Mouse (Mus musculus) MEL (cell line): Measurements from ENCODE around the gene Zranb3. TPM values are rescaled to one million over a fixed set of nuclear protein-coding genes. Genes with fewer than 3 reads are reported as not detected.

Source experiments
- DNase-seq: peaks from one replicate; pipeline ENCODE4 v3.0.0; 2011; ENCODE audit warnings: low read depth, low spot score
- H3K27ac ChIP-seq: 2 replicates; pipeline ENCODE4 v1.5.1; 2012; ENCODE audit warnings: low read depth, mild to moderate bottlenecking, control low read depth, low read length, moderate library complexity; ENCODE audit not compliant: control insufficient read depth
- H3K27me3 ChIP-seq, 2 experiments: fragments of 150-350 bp in 1 of 2; sonication (generic) in 1 of 2; 2 replicates each; pipeline ENCODE4 v1.6.1; 2012; ENCODE audit warnings: low read length in 2 of 2, mild to moderate bottlenecking in 2 of 2, improper control_type of control experiment in 1 of 2, moderate library complexity in 1 of 2; ENCODE audit not compliant: insufficient read depth in 2 of 2, control insufficient read depth in 1 of 2
- H3K36me3 ChIP-seq, 2 experiments: 2 replicates each; pipeline ENCODE4 v1.6.1; 2012 to 2014; ENCODE audit warnings: low read length in 2 of 2, improper control_type of control experiment in 1 of 2, inconsistent platforms in 1 of 2, mild to moderate bottlenecking in 1 of 2; ENCODE audit not compliant: insufficient read depth in 2 of 2, control insufficient read depth in 1 of 2
- H3K4me1 ChIP-seq, 2 experiments: fragments of 150-350 bp in 1 of 2; sonication (generic) in 1 of 2; 2 replicates each; pipeline ENCODE4 v1.6.1; 2012; ENCODE audit warnings: low read length in 2 of 2, improper control_type of control experiment in 1 of 2, mild to moderate bottlenecking in 1 of 2; ENCODE audit not compliant: insufficient read depth in 2 of 2, control insufficient read depth in 1 of 2
- H3K4me3 ChIP-seq, 2 experiments: fragments of 150-350 bp in 1 of 2; sonication (generic) in 1 of 2; 2 replicates each; pipeline ENCODE4 v1.5.1; 2012; ENCODE audit warnings: low read depth in 2 of 2, low read length in 2 of 2, mild to moderate bottlenecking in 2 of 2, moderate library complexity in 2 of 2, control low read depth in 1 of 2, improper control_type of control experiment in 1 of 2; ENCODE audit not compliant: control insufficient read depth in 1 of 2, insufficient read depth in 1 of 2
- H3K79me2 ChIP-seq: 2 replicates; pipeline ENCODE4 v1.6.1; 2012; ENCODE audit warnings: mild to moderate bottlenecking, low read length, moderate library complexity; ENCODE audit not compliant: control insufficient read depth, poor library complexity, insufficient read depth
- H3K9ac ChIP-seq: 2 replicates; pipeline ENCODE4 v1.6.1; 2012; ENCODE audit warnings: low read depth, mild to moderate bottlenecking, control low read depth, low read length, moderate library complexity; ENCODE audit not compliant: control insufficient read depth, poor library complexity, severe bottlenecking
- H3K9me3 ChIP-seq: fragments of 150-350 bp; sonication (generic); replicated peaks from 2 replicates; pipeline ENCODE4 v1.6.1; 2012; ENCODE audit warnings: mild to moderate bottlenecking, low read length, improper control_type of control experiment, moderate library complexity; ENCODE audit not compliant: insufficient read depth
- CHD1 ChIP-seq: IDR thresholded peaks from 2 replicates; pipeline ENCODE4 v1.6.1; 2012; ENCODE audit warnings: low read depth, mild to moderate bottlenecking, inconsistent platforms, low read length, improper control_type of control experiment
- CHD2 ChIP-seq: IDR thresholded peaks from 2 replicates; pipeline ENCODE4 v1.6.1; 2011; ENCODE audit warnings: low read length, improper control_type of control experiment
- CTCF ChIP-seq, 3 experiments: IDR thresholded peaks in 2 of 3; conservative IDR thresholded peaks in 1 of 3; 2 replicates each; pipeline ENCODE4 v1.5.1; 2011 to 2012; ENCODE audit warnings: low read length in 3 of 3, low read depth in 2 of 3, mild to moderate bottlenecking in 2 of 3, improper control_type of control experiment in 1 of 3, inconsistent platforms in 1 of 3, mixed read lengths in 1 of 3, moderate library complexity in 1 of 3; ENCODE audit not compliant: control insufficient read depth in 1 of 3, insufficient read depth in 1 of 3, poor library complexity in 1 of 3, severe bottlenecking in 1 of 3
- ETS1 ChIP-seq: IDR thresholded peaks from 2 replicates; pipeline ENCODE4 v1.6.1; 2012; ENCODE audit warnings: low read depth, mild to moderate bottlenecking, inconsistent platforms, low read length, improper control_type of control experiment, moderate library complexity
- GABPA ChIP-seq: IDR thresholded peaks from 2 replicates; pipeline ENCODE4 v1.6.1; 2012; ENCODE audit warnings: low read depth, mild to moderate bottlenecking, inconsistent platforms, low read length, improper control_type of control experiment, moderate library complexity
- GATA1 ChIP-seq: IDR thresholded peaks from 2 replicates; pipeline ENCODE4 v1.6.1; 2011; ENCODE audit warnings: low read depth, low read length, improper control_type of control experiment
- HCFC1 ChIP-seq: IDR thresholded peaks from 2 replicates; pipeline ENCODE4 v1.6.1; 2012; ENCODE audit warnings: low read depth, mild to moderate bottlenecking, inconsistent platforms, low read length, improper control_type of control experiment, moderate library complexity
- KAT2A ChIP-seq: conservative IDR thresholded peaks from 2 replicates; pipeline ENCODE4 v1.6.1; 2012; ENCODE audit warnings: low read depth, low read length, improper control_type of control experiment, inconsistent platforms
- MAFK ChIP-seq: IDR thresholded peaks from 2 replicates; pipeline ENCODE4 v1.6.1; 2011; ENCODE audit warnings: low read depth, mild to moderate bottlenecking, low read length, improper control_type of control experiment, borderline replicate concordance
- MAX ChIP-seq: IDR thresholded peaks from 2 replicates; pipeline ENCODE4 v1.6.1; 2011; ENCODE audit warnings: low read length, improper control_type of control experiment
- MXI1 ChIP-seq: IDR thresholded peaks from 2 replicates; pipeline ENCODE4 v1.6.1; 2011; ENCODE audit warnings: mild to moderate bottlenecking, low read depth, low read length, improper control_type of control experiment
- MYB ChIP-seq: IDR thresholded peaks from 2 replicates; pipeline ENCODE4 v1.6.1; 2011; ENCODE audit warnings: mild to moderate bottlenecking, low read depth, low read length, improper control_type of control experiment
- MYC ChIP-seq: IDR thresholded peaks from 2 replicates; pipeline ENCODE4 v1.6.1; 2011; ENCODE audit warnings: low read depth, mild to moderate bottlenecking, low read length, improper control_type of control experiment, moderate library complexity
- NELFE ChIP-seq: IDR thresholded peaks from 2 replicates; pipeline ENCODE4 v1.6.1; 2011; ENCODE audit warnings: low read depth, low read length, improper control_type of control experiment
- NRF1 ChIP-seq: IDR thresholded peaks from 2 replicates; pipeline ENCODE4 v1.6.1; 2014; ENCODE audit warnings: low read depth, mild to moderate bottlenecking, inconsistent platforms, low read length, improper control_type of control experiment, moderate library complexity; ENCODE audit not compliant: poor library complexity, insufficient read depth, severe bottlenecking
- POLR2A ChIP-seq, 2 experiments: IDR thresholded peaks; 2 replicates each; pipeline ENCODE4 v1.6.1; 2011 to 2012; ENCODE audit warnings: low read length in 2 of 2, mild to moderate bottlenecking in 2 of 2, control low read depth in 1 of 2, improper control_type of control experiment in 1 of 2, low read depth in 1 of 2, moderate library complexity in 1 of 2; ENCODE audit not compliant: control insufficient read depth in 1 of 2, insufficient read depth in 1 of 2, poor library complexity in 1 of 2
- POLR2AphosphoS5 ChIP-seq: IDR thresholded peaks from 2 replicates; pipeline ENCODE4 v1.6.1; 2012; ENCODE audit warnings: low read depth, borderline replicate concordance, mild to moderate bottlenecking, inconsistent platforms, low read length, moderate library complexity, mixed read lengths
- RAD21 ChIP-seq: IDR thresholded peaks from 2 replicates; pipeline ENCODE4 v1.6.1; 2011; ENCODE audit warnings: mild to moderate bottlenecking, low read depth, low read length, improper control_type of control experiment
- RCOR1 ChIP-seq: IDR thresholded peaks from 2 replicates; pipeline ENCODE4 v1.6.1; 2012; ENCODE audit warnings: low read depth, mild to moderate bottlenecking, inconsistent platforms, low read length, improper control_type of control experiment
- SIN3A ChIP-seq: IDR thresholded peaks from 2 replicates; pipeline ENCODE4 v1.6.1; 2012; ENCODE audit warnings: low read length, improper control_type of control experiment, inconsistent platforms
- SMC3 ChIP-seq: IDR thresholded peaks from 2 replicates; pipeline ENCODE4 v1.6.1; 2011; ENCODE audit warnings: low read depth, low read length, improper control_type of control experiment
- TAL1 ChIP-seq: IDR thresholded peaks from 2 replicates; pipeline ENCODE4 v1.6.1; 2012; ENCODE audit warnings: mild to moderate bottlenecking, inconsistent platforms, low read length, moderate library complexity, mixed read lengths
- TBP ChIP-seq: IDR thresholded peaks from 2 replicates; pipeline ENCODE4 v1.8.0; 2011; ENCODE audit warnings: low read depth, low read length, improper control_type of control experiment
- TCF12 ChIP-seq: IDR thresholded peaks from 2 replicates; pipeline ENCODE4 v1.6.1; 2014; ENCODE audit warnings: low read depth, mild to moderate bottlenecking, inconsistent platforms, low read length, improper control_type of control experiment, moderate library complexity
- UBTF ChIP-seq: IDR thresholded peaks from 2 replicates; pipeline ENCODE4 v1.6.1; 2012; ENCODE audit warnings: low read depth, mild to moderate bottlenecking, inconsistent platforms, low read length, improper control_type of control experiment, moderate library complexity, borderline replicate concordance; ENCODE audit not compliant: insufficient read depth
- ZC3H11A ChIP-seq: IDR thresholded peaks from 2 replicates; pipeline ENCODE4 v1.6.1; 2012; ENCODE audit warnings: low read depth, mild to moderate bottlenecking, inconsistent platforms, low read length, improper control_type of control experiment
- polyA plus RNA-seq, 2 experiments: library from polyadenylated mRNA; stranded (reverse) in 1 of 2; unstranded in 1 of 2; fragments of >175 nt in 1 of 2; fragments of >200 nt in 1 of 2; gene quantifications; 2 replicates each; pipeline versions ENCODE4 v1.2.1 to v1.2.4; 2012; ENCODE audit warnings: low replicate concordance in 2 of 2, low read depth in 1 of 2; ENCODE audit not compliant: insufficient read length in 2 of 2, insufficient read depth in 1 of 2, missing spikeins in 1 of 2
- total RNA-seq: library from RNA; depleted of rRNA; stranded (reverse); fragments of 300-350 nt; gene quantifications from 2 replicates; pipeline ENCODE4 v1.2.3, GENCODE M21; 2012

Zranb3 gene
- total and polyA plus RNA-seq, 3 experiments = 3.9 to 4.1 TPM; not detected in 1

DNA sequence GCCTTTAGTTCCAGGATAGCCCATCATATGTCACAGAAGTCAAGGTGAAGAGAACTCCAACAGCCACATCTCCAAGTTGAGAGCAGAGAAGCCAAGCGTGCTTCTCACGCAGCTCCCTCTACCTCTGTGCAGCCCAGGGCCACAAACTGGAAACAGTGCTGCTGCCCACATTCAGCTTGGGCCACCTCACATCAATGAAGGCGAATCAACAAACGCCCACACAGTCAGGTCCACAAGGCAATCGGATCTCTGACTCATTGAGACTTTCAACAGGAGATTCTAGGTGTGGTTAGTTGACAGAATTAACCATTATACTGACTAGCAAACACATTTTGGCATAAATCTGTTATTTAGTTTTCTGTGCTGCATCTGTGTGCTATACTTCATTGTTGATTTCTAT lies 44.2 kb downstream of the Zranb3 start:
- TF ChIP-seq TBP = no peak
- TF ChIP-seq NELFE = no peak
- TF ChIP-seq, all 39 proteins: peak for 0
- H3K79me2 ChIP-seq = no peaks in the 10 kb centered on the region

DNA sequence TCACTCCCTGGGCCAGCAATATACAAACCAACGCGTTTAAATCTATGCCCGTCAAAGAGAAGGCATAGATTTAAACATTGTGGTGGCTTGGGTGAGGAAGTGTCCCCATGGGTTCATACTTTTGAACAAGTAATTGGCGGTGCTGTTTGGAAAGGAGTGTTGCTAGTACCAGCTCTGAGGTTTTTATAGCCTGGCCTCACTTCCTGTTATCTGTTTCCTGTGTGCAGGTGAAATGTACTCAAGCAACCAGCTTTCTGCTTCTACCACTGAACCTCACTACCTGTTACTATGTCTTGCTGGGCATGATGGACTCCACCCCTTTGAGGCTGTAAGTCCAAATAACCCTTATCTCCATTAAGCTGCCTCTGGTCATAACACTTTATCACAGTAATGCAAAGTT lies 45.6 kb downstream of the Zranb3 start:
- Histone ChIP-seq H3K9me3 (no peaks in the 10 kb centered on the region), H3K36me3 (peaks cover 0 to 3% of the 10 kb centered on the region in 2 experiments; a peak in 2 of 4 replicates), H3K27ac (no peak overlapping the region), H3K27me3 (no peaks in the 10 kb centered on the region), H3K4me1 (peaks cover 0 to 3% of the 10 kb centered on the region in 2 experiments; a peak in 1 of 4 replicates), H3K79me2 (no peaks in the 10 kb centered on the region), H3K9ac (no peak overlapping the region), H3K4me3 (no peak overlapping the region)
- TF ChIP-seq TAL1 (no peak), TBP (no peak), POLR2AphosphoS5 (no peak), ETS1 (no peak), CHD2 (no peak), MAFK (no peak), RAD21 (no peak), MAX (no peak), NELFE (no peak), POLR2A (IDR thresholded peaks at IDR 0.05; ENCODE audit: control insufficient read depth in 1 of 2, insufficient read depth in 1 of 2, low read depth in 1 of 2, low read length in 2 of 2, poor library complexity in 1 of 2) (no peak), GATA1 (no peak), NRF1 (no peak)
- no peak for DNase-seq

More for the DNA sequence above, 44.2 kb downstream of the Zranb3 start:
- peaks cover 0 to 3% of the 10 kb centered on the region in 2 experiments; a peak in 2 of 4 replicates for H3K36me3 ChIP-seq
- H3K27me3 ChIP-seq = no peaks in the 10 kb centered on the region
- no peak for DNase-seq
- peaks cover 0 to 3% of the 10 kb centered on the region in 2 experiments; a peak in 1 of 4 replicates for H3K4me1 ChIP-seq
- H3K9me3 ChIP-seq = no peaks in the 10 kb centered on the region
- no peak overlapping the region for H3K9ac ChIP-seq
- no peak overlapping the region for H3K27ac ChIP-seq
- no peak overlapping the region for H3K4me3 ChIP-seq

- H3K4me1 ChIP-seq = peaks cover 3 to 12% of the 10 kb centered on the region in 2 experiments
- no peaks in the 10 kb centered on the region for H3K9me3 ChIP-seq
- peak; percentile 44 for DNase-seq
- no peak overlapping the region for H3K4me3 ChIP-seq
- H3K9ac ChIP-seq = no peak overlapping the region
- H3K27ac ChIP-seq = peak overlapping the region; percentile 69
- peaks cover 0 to 11% of the 10 kb centered on the region in 2 experiments; a peak in 2 of 4 replicates for H3K36me3 ChIP-seq
- H3K79me2 ChIP-seq = no peaks in the 10 kb centered on the region
- no peaks in the 10 kb centered on the region for H3K27me3 ChIP-seq
- TF ChIP-seq CHD2 (no peak), UBTF (no peak), SMC3 (no peak), GATA1 (peak; percentile 74), ETS1 (peak; percentile 54), RCOR1 (peak; percentile 41), SIN3A (peak; percentile 52), GABPA (no peak), TCF12 (peak; percentile 60; the same call in 1 of the 2 replicates), HCFC1 (no peak), KAT2A (no peak), NELFE (no peak), MYC (no peak), ZC3H11A (no peak), CHD1 (no peak), MYB (peak; percentile 62), POLR2AphosphoS5 (no peak), CTCF (IDR thresholded peaks at IDR 0.05 in 2 of 3, conservative IDR thresholded peaks at IDR 0.05 in 1 of 3; ENCODE audit: control insufficient read depth in 1 of 3, insufficient read depth in 1 of 3, low read depth in 2 of 3, low read length in 3 of 3, poor library complexity in 1 of 3, severe bottlenecking in 1 of 3) (no peak), MXI1 (peak; percentile 21; the same call in 1 of the 2 replicates), RAD21 (no peak), MAX (no peak)
Observed at GRCm38 (mm10) chr1:128046920-128047319, 55.9 kb downstream of the Zranb3 start.
